Mouse (Mus musculus) intestine, embryonic 15.5 days (tissue): ENCODE results near the gene Ndufs2. TPM values are rescaled to one million over a fixed set of nuclear protein-coding genes. Genes with fewer than 3 reads are reported as not detected.

Experiments used
- ATAC-seq: fragments of 200-750 bp; cut with Nextera tagmentation; 2 replicates; pipeline ENCODE4 v1.8.0; 2017; ENCODE audit warnings: moderate TSS enrichment, moderate library complexity
- H3K27ac ChIP-seq: fragments of 300-500 bp; sonication (generic); 2 replicates; pipeline ENCODE4 v1.5.1; 2015; ENCODE audit warnings: mild to moderate bottlenecking, inconsistent platforms
- H3K27me3 ChIP-seq: fragments of 300-500 bp; sonication (generic); replicated peaks from 2 replicates; pipeline ENCODE4 v1.6.1; 2015; ENCODE audit warnings: inconsistent platforms
- H3K36me3 ChIP-seq: fragments of 300-500 bp; sonication (generic); 2 replicates; pipeline ENCODE4 v1.6.1; 2015; ENCODE audit warnings: inconsistent platforms
- H3K4me1 ChIP-seq: fragments of 300-500 bp; sonication (generic); replicated peaks from 2 replicates; pipeline ENCODE4 v1.6.1; 2015; ENCODE audit warnings: inconsistent platforms
- H3K4me2 ChIP-seq: fragments of 300-500 bp; sonication (generic); replicated peaks from 2 replicates; pipeline ENCODE4 v1.6.1; 2015; ENCODE audit warnings: mild to moderate bottlenecking, inconsistent platforms
- H3K4me3 ChIP-seq: fragments of 300-500 bp; sonication (generic); replicated peaks from 2 replicates; pipeline ENCODE4 v1.5.1; 2015; ENCODE audit warnings: inconsistent platforms
- H3K9ac ChIP-seq: fragments of 300-500 bp; sonication (generic); 2 replicates; pipeline ENCODE4 v1.6.1; 2015; ENCODE audit warnings: inconsistent platforms
- H3K9me3 ChIP-seq: fragments of 300-500 bp; sonication (generic); 2 replicates; pipeline ENCODE4 v1.6.1; 2016; ENCODE audit warnings: inconsistent platforms
- WGBS: fragments of 180-500 bp; shearing (Covaris S2); methylation state at CpG from one replicate; pipeline ENCODE4 v1.1.7; 2015; 5-methylcytosine and 5-hydroxymethylcytosine counted together
- polyA plus RNA-seq: library from polyadenylated mRNA; unstranded; fragments of >200 nt; fragmentation: Nextera tagmentation; extraction: Ambion mirVana; gene quantifications from 2 replicates; pipeline ENCODE4 v1.2.1, GENCODE M21; 2015

Ndufs2 gene
- polyA plus RNA-seq, 1 experiment from 2014 or later = 304 TPM

GRCm38 (mm10) chr1:171232800-171233730 lies 18.1 kb downstream of the Ndufs2 start:
- Histone ChIP-seq H3K4me2 (no peak overlapping the region), H3K27ac (no peak overlapping the region)

DNA sequence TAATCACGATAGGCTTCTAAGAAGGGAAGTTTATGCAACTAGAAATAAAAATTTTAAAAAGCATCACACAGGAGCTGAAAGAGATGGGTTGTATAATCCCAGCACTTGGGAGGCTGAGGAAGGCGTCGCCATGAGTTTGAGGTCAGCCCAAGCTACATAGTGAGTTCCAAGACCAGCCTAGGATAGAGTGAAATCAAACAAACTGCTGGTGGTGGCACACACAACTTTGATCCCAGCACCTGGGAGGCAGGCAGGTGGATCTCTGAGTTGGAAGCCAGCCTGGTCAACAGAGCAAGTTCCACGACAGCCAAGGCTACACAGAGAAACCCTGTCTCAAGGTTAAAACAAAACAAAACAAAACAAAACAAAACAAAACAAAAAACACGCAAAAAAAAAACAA lies 18.8 kb downstream of the Ndufs2 start:
- no peak for ATAC-seq
- peaks cover 31% of the 10 kb centered on the region for H3K36me3 ChIP-seq
- H3K27me3 ChIP-seq = no peaks in the 10 kb centered on the region
- no peak overlapping the region for H3K9ac ChIP-seq
- 83% methylated on average over 5 of the region's 5 CpGs for WGBS
- no peaks in the 10 kb centered on the region for H3K4me1 ChIP-seq
- no peak overlapping the region for H3K27ac ChIP-seq
- no peak overlapping the region for H3K4me2 ChIP-seq
- H3K4me3 ChIP-seq = no peak overlapping the region
- H3K9me3 ChIP-seq = no peaks in the 10 kb centered on the region

More at GRCm38 (mm10) chr1:171232800-171233730, 18.1 kb downstream of the Ndufs2 start:
- Histone ChIP-seq H3K36me3 (peaks cover 38% of the 10 kb centered on the region), H3K9me3 (no peaks in the 10 kb centered on the region), H3K4me3 (no peak overlapping the region), H3K27me3 (no peaks in the 10 kb centered on the region), H3K9ac (no peak overlapping the region), H3K4me1 (no peaks in the 10 kb centered on the region)
- 79% methylated on average over 12 of the region's 12 CpGs for WGBS
- ATAC-seq = no peak

GRCm38 (mm10) chr1:171231844-171232243 lies 19.3 kb downstream of the Ndufs2 start:
- 75% methylated on average over 4 of the region's 4 CpGs for WGBS
- Histone ChIP-seq H3K27me3 (no peaks in the 10 kb centered on the region), H3K4me3 (no peak overlapping the region), H3K4me1 (no peaks in the 10 kb centered on the region), H3K27ac (no peak overlapping the region), H3K4me2 (no peak overlapping the region), H3K9ac (no peak overlapping the region), H3K9me3 (no peaks in the 10 kb centered on the region), H3K36me3 (peaks cover 26% of the 10 kb centered on the region)
- no peak for ATAC-seq

DNA sequence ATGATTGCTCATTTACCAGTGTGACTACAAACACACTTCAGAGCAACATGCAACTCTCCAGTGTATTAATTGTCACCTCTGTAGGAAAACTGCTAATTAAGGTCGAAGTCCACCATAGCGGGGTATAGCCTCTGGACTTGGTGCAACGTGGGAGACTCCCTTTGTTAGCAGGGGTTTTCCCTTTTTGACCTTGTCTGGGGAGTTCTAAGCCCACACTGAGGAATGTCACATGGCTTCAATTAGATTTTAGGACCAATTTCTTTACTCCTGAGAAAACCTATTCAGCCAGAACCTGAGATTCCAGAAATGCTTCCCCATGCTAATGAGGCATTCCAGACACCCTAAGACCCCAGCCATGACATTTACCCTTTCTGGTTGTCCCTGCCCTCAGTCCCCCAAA lies 21.0 kb downstream of the Ndufs2 start:
- H3K27ac ChIP-seq = no peak overlapping the region
- H3K9me3 ChIP-seq = no peaks in the 10 kb centered on the region
- peaks cover 14% of the 10 kb centered on the region for H3K36me3 ChIP-seq
- 70% methylated on average over 3 of the region's 3 CpGs for WGBS
- no peak overlapping the region for H3K4me3 ChIP-seq
- H3K4me2 ChIP-seq = no peak overlapping the region
- no peak for ATAC-seq
- H3K4me1 ChIP-seq = no peaks in the 10 kb centered on the region
- no peak overlapping the region for H3K9ac ChIP-seq
- no peaks in the 10 kb centered on the region for H3K27me3 ChIP-seq

GRCm38 (mm10) chr1:171229750-171230149 lies 21.4 kb downstream of the Ndufs2 start:
- H3K9me3 ChIP-seq = no peaks in the 10 kb centered on the region
- no peak overlapping the region for H3K4me2 ChIP-seq
- no peaks in the 10 kb centered on the region for H3K4me1 ChIP-seq
- peaks cover 9% of the 10 kb centered on the region; the same call in 1 of the 2 replicates for H3K36me3 ChIP-seq
- H3K9ac ChIP-seq = no peak overlapping the region
- no peak for ATAC-seq
- H3K27ac ChIP-seq = no peak overlapping the region
- 60% methylated on average over 6 of the region's 6 CpGs for WGBS
- H3K27me3 ChIP-seq = no peaks in the 10 kb centered on the region
- H3K4me3 ChIP-seq = no peak overlapping the region

GRCm38 (mm10) chr1:171227879-171228278 lies 23.3 kb downstream of the Ndufs2 start:
- no peak for ATAC-seq
- Histone ChIP-seq H3K4me3 (no peak overlapping the region), H3K27me3 (no peaks in the 10 kb centered on the region), H3K36me3 (no peaks in the 10 kb centered on the region), H3K4me1 (no peaks in the 10 kb centered on the region), H3K9me3 (no peaks in the 10 kb centered on the region), H3K4me2 (no peak overlapping the region), H3K9ac (no peak overlapping the region), H3K27ac (no peak overlapping the region)
- WGBS = 94% methylated on average over 1 of the region's 1 CpGs

- Histone ChIP-seq H3K27ac (no peak overlapping the region), H3K9ac (no peak overlapping the region), H3K4me1 (peaks cover under 1% of the 10 kb centered on the region; the same call in 1 of the 2 replicates), H3K27me3 (no peaks in the 10 kb centered on the region), H3K4me3 (no peak overlapping the region), H3K4me2 (no peak overlapping the region), H3K36me3 (no peaks in the 10 kb centered on the region), H3K9me3 (no peaks in the 10 kb centered on the region)
- ATAC-seq = no peak
- 70% methylated on average over 4 of the region's 4 CpGs for WGBS
Measured at GRCm38 (mm10) chr1:171226780-171227179, 24.4 kb downstream of the Ndufs2 start.

GRCm38 (mm10) chr1:171224857-171225256 lies 26.3 kb downstream of the Ndufs2 start, which contains the start of gene Apoa2:
Apoa2 (plus strand) TSS chr1:171225054.
- H3K27me3 ChIP-seq = no peaks in the 10 kb centered on the region
- H3K9ac ChIP-seq = 0 out of 2 replicates have a peak within 1 kb of the TSS, but pooled peaks have one; percentile 13
- H3K36me3 ChIP-seq = no peaks in the 10 kb centered on the region
- no peaks in the 10 kb centered on the region for H3K9me3 ChIP-seq
- ATAC-seq = no peak
- 61% methylated on average over 5 of the region's 5 CpGs for WGBS
- no peak within 1 kb of the TSS for H3K4me3 ChIP-seq
- H3K4me2 ChIP-seq = no peak within 1 kb of the TSS
- H3K4me1 ChIP-seq = peaks cover 9% of the 10 kb centered on the region
- no peak within 1 kb of the TSS for H3K27ac ChIP-seq

- Histone ChIP-seq H3K4me3 (no peak overlapping the region), H3K9ac (no peak overlapping the region), H3K36me3 (no peaks in the 10 kb centered on the region), H3K27ac (no peak overlapping the region), H3K4me2 (no peak overlapping the region), H3K9me3 (no peaks in the 10 kb centered on the region), H3K27me3 (no peaks in the 10 kb centered on the region), H3K4me1 (peaks cover 9% of the 10 kb centered on the region)
- no peak for ATAC-seq
- 72% methylated on average over 2 of the region's 2 CpGs for WGBS
Measured at GRCm38 (mm10) chr1:171223796-171224195, 27.4 kb downstream of the Ndufs2 start.

GRCm38 (mm10) chr1:171223168-171223567 lies 28.0 kb downstream of the Ndufs2 start:
- no peak for ATAC-seq
- no peaks in the 10 kb centered on the region for H3K27me3 ChIP-seq
- H3K4me3 ChIP-seq = 0 out of 2 replicates have a peak overlapping the region, but pooled peaks have one; percentile 28
- 80% methylated on average over 6 of the region's 6 CpGs for WGBS
- H3K4me1 ChIP-seq = peaks cover 9% of the 10 kb centered on the region
- H3K27ac ChIP-seq = peak overlapping the region; percentile 83
- no peak overlapping the region for H3K9ac ChIP-seq
- no peaks in the 10 kb centered on the region for H3K9me3 ChIP-seq
- H3K4me2 ChIP-seq = peak overlapping the region; percentile 87
- H3K36me3 ChIP-seq = no peaks in the 10 kb centered on the region

DNA sequence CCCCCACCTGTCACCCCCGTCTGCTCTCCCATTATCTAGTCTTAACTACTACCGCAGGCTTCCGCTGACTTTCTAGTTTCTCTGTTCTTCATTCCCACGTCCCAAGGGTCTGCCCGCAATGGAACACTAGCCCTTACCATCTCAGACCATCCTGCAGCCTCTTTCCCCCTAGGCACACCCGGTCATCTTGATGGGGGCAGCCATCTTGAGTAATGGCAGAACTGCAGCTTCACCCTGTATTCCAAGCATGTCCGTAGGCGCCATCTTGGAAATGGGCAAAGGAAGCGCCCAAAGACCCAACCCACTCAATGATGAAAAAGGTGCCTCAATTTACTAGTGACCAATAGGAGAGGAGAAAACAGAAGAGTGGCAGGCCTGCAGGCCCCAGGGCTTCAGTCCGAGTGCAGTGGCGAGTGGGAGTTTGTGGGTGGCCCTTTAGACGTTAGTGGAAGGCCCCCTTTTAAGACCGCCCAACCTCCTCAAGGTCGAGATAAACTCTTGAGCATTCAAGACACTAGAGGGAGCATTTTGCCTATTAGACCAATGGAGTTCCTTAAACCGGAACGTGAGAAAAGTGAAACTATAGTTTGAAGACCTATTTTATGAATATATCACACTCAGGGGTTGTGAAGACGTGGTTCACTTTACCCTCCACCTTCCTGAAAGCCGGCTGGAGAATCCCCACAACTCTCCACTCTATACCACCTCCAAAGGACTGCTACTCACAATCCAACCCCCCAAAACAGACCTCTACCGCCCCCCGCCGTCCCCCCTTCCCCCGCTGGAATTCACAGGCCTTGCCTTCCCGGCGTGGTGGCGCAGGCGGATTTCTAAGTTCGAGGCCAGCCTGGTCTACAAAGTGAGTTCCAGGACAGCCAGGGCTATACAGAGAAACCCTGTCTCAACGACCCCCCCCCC lies 28.7 kb downstream of the Ndufs2 start, which contains the start of gene Tomm40l:
TSS of gene Tomm40l (minus strand) at position 277 of the 918 bp plus-strand sequence.
- Histone ChIP-seq H3K27ac (peak within 1 kb of the TSS; percentile 83), H3K9me3 (no peaks in the 10 kb centered on the region), H3K4me1 (peaks cover 9% of the 10 kb centered on the region), H3K9ac (peak within 1 kb of the TSS; percentile 51), H3K27me3 (no peaks in the 10 kb centered on the region), H3K36me3 (no peaks in the 10 kb centered on the region; the same call in 1 of the 2 replicates), H3K4me3 (peak within 1 kb of the TSS; percentile 53), H3K4me2 (peak within 1 kb of the TSS; percentile 87)
- 1% methylated on average over 28 of the region's 28 CpGs for WGBS
- ATAC-seq = peak; percentile 98
